8 mouse cellular contexts compared by ENCODE assay signal in genomic region chr6:34780943-34781289, GRCm38 (mm10). TPM values are rescaled to one million over a fixed set of nuclear protein-coding genes. Genes with fewer than 3 reads are reported as not detected.
A peak's percentile ranks its signal among the peaks of the same experiment; 100 is the strongest.
DNase-seq lines count a peak whose midpoint lies in the region; ATAC-seq and TF ChIP-seq lines count a peak whose summit lies in the region.

No protein-coding gene starts in this region.

- no peak for DNase-seq in gastrocnemius, adult 2 months
- DNase-seq in gastrocnemius, adult 8-10 months (ENCODE audit: low spot score in 2 of 2) = no peak
- DNase-seq in thymus, adult 2 months = no peak
- no peak for DNase-seq in thymus, postnatal 25 days
- no peak for DNase-seq in liver, embryonic 14.5 days (ENCODE audit: low read depth in 3 of 3, low spot score in 3 of 3)
- DNase-seq in frontal cortex, postnatal 36 days (ENCODE audit: low spot score in 2 of 2) = no peak
- DNase-seq in layer of hippocampus, postnatal 25 days (ENCODE audit: extremely low spot score in 1 of 2, low spot score in 1 of 2) = no peak
- DNase-seq in retina, postnatal 1 day = no peak

- H3K4me3 ChIP-seq in gastrocnemius, adult 2 months = peak overlapping the region; percentile 88
- H3K4me3 ChIP-seq in thymus, adult 2 months (ENCODE audit: control insufficient read depth, insufficient read depth, low read length) = peak overlapping the region; percentile 88
- peak overlapping the region; percentile 76 to 81 for H3K4me3 ChIP-seq in liver, embryonic 14.5 days (ENCODE audit: insufficient read depth in 1 of 2, low read depth in 2 of 2, low read length in 2 of 2)

- H3K27me3 ChIP-seq in thymus, adult 2 months (ENCODE audit: control insufficient read depth, insufficient read depth, low read length) = no peaks in the 10 kb centered on the region
- no peaks in the 10 kb centered on the region for H3K27me3 ChIP-seq in liver, embryonic 14.5 days (ENCODE audit: control insufficient read depth, insufficient read depth, low read length)

- H3K9me3 ChIP-seq in liver, embryonic 14.5 days (ENCODE audit: control insufficient read depth, low read length) = no peaks in the 10 kb centered on the region

- peak overlapping the region; percentile 99 for H3K27ac ChIP-seq in gastrocnemius, adult 2 months
- peak overlapping the region; percentile 81 for H3K27ac ChIP-seq in thymus, adult 2 months (ENCODE audit: control insufficient read depth, insufficient read depth, low read length)
- H3K27ac ChIP-seq in liver, embryonic 14.5 days = peak overlapping the region; percentile 95

- TF ChIP-seq CTCF in gastrocnemius, adult 2 months (IDR thresholded peaks at IDR 0.05) = no peak
- no peak for TF ChIP-seq CTCF in thymus, adult 2 months (IDR thresholded peaks at IDR 0.05; ENCODE audit: borderline replicate concordance, control insufficient read depth, extremely low read depth, insufficient read depth, low read length, poor library complexity)
- TF ChIP-seq CTCF in liver, embryonic 14.5 days (IDR thresholded peaks at IDR 0.05; ENCODE audit: low read depth) = no peak

- TF ChIP-seq EP300 in liver, embryonic 14.5 days (IDR thresholded peaks at IDR 0.05; ENCODE audit: low read depth) = no peak

- peak overlapping the region; percentile 88 for H3K9ac ChIP-seq in liver, embryonic 14.5 days (replicated peaks)

- no peaks in the 10 kb centered on the region for H3K36me3 ChIP-seq in thymus, adult 2 months (ENCODE audit: control insufficient read depth, insufficient read depth, low read length)
- H3K36me3 ChIP-seq in liver, embryonic 14.5 days (replicated peaks; ENCODE audit: control insufficient read depth, insufficient read depth, low read depth) = no peaks in the 10 kb centered on the region

- ATAC-seq in liver, embryonic 14.5 days (ENCODE audit: insufficient read depth) = no peak

- 3% methylated on average over 13 of the region's 13 CpGs for WGBS in thymus, adult 2 months
- WGBS in liver, embryonic 14.5 days (ENCODE audit: insufficient replicate concordance) = 2% methylated on average over 13 of the region's 13 CpGs

- no peaks in the 10 kb centered on the region; the same call in 1 of the 2 replicates for H3K4me1 ChIP-seq in thymus, adult 2 months (replicated peaks; ENCODE audit: control insufficient read depth, insufficient read depth, low read length)
- H3K4me1 ChIP-seq in liver, embryonic 14.5 days (replicated peaks; ENCODE audit: control insufficient read depth in 2 of 2, insufficient read depth in 2 of 2, low read length in 1 of 2) = peaks cover 4 to 6% of the 10 kb centered on the region in 2 experiments

- peak overlapping the region; percentile 69 for H3K4me2 ChIP-seq in liver, embryonic 14.5 days (ENCODE audit: low read depth)

- TF ChIP-seq POLR2A in thymus, adult 2 months (IDR thresholded peaks at IDR 0.05; ENCODE audit: control insufficient read depth, extremely low read depth, insufficient read depth, low read length, poor library complexity) = 0 out of 2 replicates have a peak, but pooled peaks have one; percentile 49

- intact Hi-C loops in gastrocnemius, adult 2 months (cut with DNase I) = loop anchor here (2.0 kb wide), 2 partner anchors 82 to 98 kb away; partner anchors contain the start of genes Cyren and Tmem140

RNA-seq across cellular contexts. Expression of gene Agbl3, which starts 0.7 kb away (rescaled TPM):
- 1 to 10 TPM; 1.5 to 2.2 TPM for total RNA-seq in gastrocnemius, adult 2 months (2021)
- total RNA-seq in gastrocnemius, adult 8-10 months (2022) = 1 to 10 TPM; 1.0 to 2.1 (median 1.7) TPM
- polyA plus RNA-seq in thymus, adult 2 months (2012; rRNA removed) = 3.5 and 4.7 TPM in 2 replicates
- polyA plus RNA-seq in liver, embryonic 14.5 days (2012; rRNA removed) = 1.4 and 3.0 TPM in 2 replicates
- 2.8 and 4.0 TPM in 2 replicates for polyA plus RNA-seq in liver, embryonic 14.5 days (2014; fragmentation: Nextera tagmentation; extraction: Ambion mirVana)
- 10 to 100 TPM; 16.8 to 17.0 TPM for total RNA-seq in layer of hippocampus, postnatal 25 days (2021)

Comparison
In these comparisons a context has a peak if more than half of its experiments do, and no peak if none do; other contexts are left out.
1. RNA of gene Agbl3, which starts 0.7 kb away (total RNA-seq): 16.8 to 17.0 TPM in layer of hippocampus, postnatal 25 days; 1.5 to 2.2 TPM in gastrocnemius, adult 2 months and 1.0 to 2.1 TPM in gastrocnemius, adult 8-10 months; every median in the first group is over 4 times any median in the second.
2. Peak in every context shown above with its lines, with median percentiles within 50 percentile points of each other: H3K27ac ChIP-seq and H3K4me3 ChIP-seq.